Comparison of ENCODE assay signal across 8 mouse cellular contexts in genomic region chr2:164874239-164874769, GRCm38 (mm10). TPM values are rescaled to one million over a fixed set of nuclear protein-coding genes. Genes with fewer than 3 reads are reported as not detected.
DNase-seq lines count a peak whose midpoint lies in the region; ATAC-seq lines count a peak whose summit lies in the region.

No protein-coding gene starts in this region.

- no peak overlapping the region for H3K4me2 ChIP-seq in liver, embryonic 12.5 days
- H3K4me2 ChIP-seq in liver, embryonic 11.5 days = no peak overlapping the region
- H3K4me2 ChIP-seq in heart, embryonic 12.5 days = 0 out of 2 replicates have a peak overlapping the region, but pooled peaks have one; percentile 15
- no peak overlapping the region for H3K4me2 ChIP-seq in kidney, embryonic 15.5 days

- WGBS in liver, embryonic 12.5 days (ENCODE audit: insufficient replicate concordance) = 33% methylated on average over 1 of the region's 1 CpGs
- 35% methylated on average over 1 of the region's 1 CpGs for WGBS in liver, embryonic 11.5 days
- WGBS in heart, embryonic 12.5 days = 5% methylated on average over 1 of the region's 1 CpGs
- 6% methylated on average over 1 of the region's 1 CpGs for WGBS in kidney, embryonic 15.5 days

- H3K36me3 ChIP-seq in liver, embryonic 12.5 days = peaks cover 4% of the 10 kb centered on the region; the same call in 1 of the 2 replicates
- no peaks in the 10 kb centered on the region for H3K36me3 ChIP-seq in liver, embryonic 11.5 days (ENCODE audit: control insufficient read depth, insufficient read depth, low read length)
- peaks cover 6% of the 10 kb centered on the region; the same call in 1 of the 2 replicates for H3K36me3 ChIP-seq in heart, embryonic 12.5 days
- 0 out of 2 replicates have a peak, but pooled peaks cover 3% of the 10 kb centered on the region for H3K36me3 ChIP-seq in kidney, embryonic 15.5 days

- DNase-seq in liver, embryonic 11.5 days (ENCODE audit: low spot score) = no peak
- DNase-seq in ovary, postnatal 14 days (ENCODE audit: low spot score) = no peak
- DNase-seq in frontal cortex, postnatal 14 days (ENCODE audit: low spot score in 2 of 2) = no peak
- no peak for DNase-seq in cerebellum, adult 9-11 months

- no peaks in the 10 kb centered on the region for H3K9me3 ChIP-seq in liver, embryonic 12.5 days (replicated peaks)
- H3K9me3 ChIP-seq in liver, embryonic 11.5 days (ENCODE audit: control insufficient read depth, low read length) = no peaks in the 10 kb centered on the region
- no peaks in the 10 kb centered on the region for H3K9me3 ChIP-seq in heart, embryonic 12.5 days (replicated peaks)
- no peaks in the 10 kb centered on the region for H3K9me3 ChIP-seq in kidney, embryonic 15.5 days (replicated peaks)

- peaks cover 20% of the 10 kb centered on the region for H3K4me1 ChIP-seq in liver, embryonic 12.5 days
- peaks cover 15% of the 10 kb centered on the region for H3K4me1 ChIP-seq in liver, embryonic 11.5 days (replicated peaks; ENCODE audit: control insufficient read depth, insufficient read depth, low read length)
- H3K4me1 ChIP-seq in heart, embryonic 12.5 days (replicated peaks) = peaks cover 29% of the 10 kb centered on the region
- H3K4me1 ChIP-seq in kidney, embryonic 15.5 days = peaks cover 24% of the 10 kb centered on the region

- no peaks in the 10 kb centered on the region for H3K27me3 ChIP-seq in liver, embryonic 12.5 days (replicated peaks)
- H3K27me3 ChIP-seq in liver, embryonic 11.5 days (replicated peaks; ENCODE audit: control insufficient read depth, insufficient read depth, low read length) = no peaks in the 10 kb centered on the region
- H3K27me3 ChIP-seq in heart, embryonic 12.5 days (replicated peaks) = no peaks in the 10 kb centered on the region
- no peaks in the 10 kb centered on the region for H3K27me3 ChIP-seq in kidney, embryonic 15.5 days

- H3K4me3 ChIP-seq in liver, embryonic 12.5 days = no peak overlapping the region
- no peak overlapping the region for H3K4me3 ChIP-seq in liver, embryonic 11.5 days (ENCODE audit: low read depth, low read length)
- no peak overlapping the region for H3K4me3 ChIP-seq in heart, embryonic 12.5 days
- H3K4me3 ChIP-seq in kidney, embryonic 15.5 days (replicated peaks) = no peak overlapping the region

- no peak overlapping the region for H3K27ac ChIP-seq in liver, embryonic 12.5 days
- H3K27ac ChIP-seq in liver, embryonic 11.5 days (ENCODE audit: low read depth, low read length) = no peak overlapping the region
- H3K27ac ChIP-seq in heart, embryonic 12.5 days (ENCODE audit: poor library complexity, severe bottlenecking) = peak overlapping the region; percentile 55
- peak overlapping the region; percentile 92 for H3K27ac ChIP-seq in kidney, embryonic 15.5 days

- H3K9ac ChIP-seq in liver, embryonic 12.5 days = peak overlapping the region; percentile 42; the same call in 1 of the 2 replicates
- no peak overlapping the region for H3K9ac ChIP-seq in liver, embryonic 11.5 days (ENCODE audit: low read depth, low read length)
- H3K9ac ChIP-seq in heart, embryonic 12.5 days = 0 out of 2 replicates have a peak overlapping the region, but pooled peaks have one; percentile 9
- no peak overlapping the region for H3K9ac ChIP-seq in kidney, embryonic 15.5 days

- no peak for ATAC-seq in liver, embryonic 12.5 days
- ATAC-seq in liver, embryonic 11.5 days (replicated peaks; ENCODE audit: low FRiP score) = no peak
- ATAC-seq in heart, embryonic 12.5 days (ENCODE audit: insufficient number of reproducible peaks, low FRiP score) = no peak
- peak; percentile 55 for ATAC-seq in kidney, embryonic 15.5 days (replicated peaks; ENCODE audit: low FRiP score)
- ATAC-seq in monocyte, adult 5-6 weeks (replicated peaks; ENCODE audit: insufficient number of reproducible peaks, low FRiP score, low TSS enrichment, poor library complexity, severe bottlenecking) = 0 out of 2 replicates have a peak, but pooled peaks have one; percentile 23

RNA-seq across cellular contexts. Expression of gene Pcif1, which starts 4.8 kb away (rescaled TPM):
- 48.6 and 51.5 TPM in 2 replicates for polyA plus RNA-seq in liver, embryonic 12.5 days (2016; fragmentation: Nextera tagmentation; extraction: Ambion mirVana)
- polyA plus RNA-seq in liver, embryonic 11.5 days (2014; fragmentation: Nextera tagmentation; extraction: Ambion mirVana) = 63.9 and 67.5 TPM in 2 replicates
- 52.1 and 53.1 TPM in 2 replicates for polyA plus RNA-seq in heart, embryonic 12.5 days (2016; fragmentation: Nextera tagmentation; extraction: Ambion mirVana)
- polyA plus RNA-seq in kidney, embryonic 15.5 days (2015; fragmentation: Nextera tagmentation; extraction: Ambion mirVana) = 73.1 and 81.1 TPM in 2 replicates
- 60.0 to 62.1 TPM (median 60.1 TPM) in 3 replicates for total RNA-seq in monocyte, adult 5-6 weeks (2017)

RNA-seq across cellular contexts. Expression of gene Pltp, which starts 16.8 kb away (rescaled TPM):
- polyA plus RNA-seq in liver, embryonic 12.5 days (2016; fragmentation: Nextera tagmentation; extraction: Ambion mirVana) = 8.4 and 8.7 TPM in 2 replicates
- polyA plus RNA-seq in liver, embryonic 11.5 days (2014; fragmentation: Nextera tagmentation; extraction: Ambion mirVana) = 9.9 and 10.7 TPM in 2 replicates
- polyA plus RNA-seq in heart, embryonic 12.5 days (2016; fragmentation: Nextera tagmentation; extraction: Ambion mirVana) = 9.7 and 9.9 TPM in 2 replicates
- 35.6 and 38.7 TPM in 2 replicates for polyA plus RNA-seq in kidney, embryonic 15.5 days (2015; fragmentation: Nextera tagmentation; extraction: Ambion mirVana)
- total RNA-seq in monocyte, adult 5-6 weeks (2017) = 37.3 to 58.3 TPM (median 46.8 TPM) in 3 replicates

RNA-seq across cellular contexts. Expression of gene Zfp335, which starts 37.3 kb away (rescaled TPM):
- polyA plus RNA-seq in liver, embryonic 12.5 days (2016; fragmentation: Nextera tagmentation; extraction: Ambion mirVana) = 10.5 and 11.2 TPM in 2 replicates
- 15.0 TPM in 2 replicates for polyA plus RNA-seq in liver, embryonic 11.5 days (2014; fragmentation: Nextera tagmentation; extraction: Ambion mirVana)
- polyA plus RNA-seq in heart, embryonic 12.5 days (2016; fragmentation: Nextera tagmentation; extraction: Ambion mirVana) = 11.4 and 12.2 TPM in 2 replicates
- 12.1 and 14.4 TPM in 2 replicates for polyA plus RNA-seq in kidney, embryonic 15.5 days (2015; fragmentation: Nextera tagmentation; extraction: Ambion mirVana)
- 9.1 to 21.0 TPM (median 12.5 TPM) in 3 replicates for total RNA-seq in monocyte, adult 5-6 weeks (2017)

RNA-seq across cellular contexts. Expression of gene Neurl2, which starts 41.0 kb away (rescaled TPM):
- polyA plus RNA-seq in liver, embryonic 12.5 days (2016; fragmentation: Nextera tagmentation; extraction: Ambion mirVana) = 2.1 and 2.2 TPM in 2 replicates
- polyA plus RNA-seq in liver, embryonic 11.5 days (2014; fragmentation: Nextera tagmentation; extraction: Ambion mirVana) = 3.9 and 4.9 TPM in 2 replicates
- 45.0 and 45.5 TPM in 2 replicates for polyA plus RNA-seq in heart, embryonic 12.5 days (2016; fragmentation: Nextera tagmentation; extraction: Ambion mirVana)
- polyA plus RNA-seq in kidney, embryonic 15.5 days (2015; fragmentation: Nextera tagmentation; extraction: Ambion mirVana) = 7.0 and 8.9 TPM in 2 replicates
- 0.97 to 3.0 TPM (median 2.3 TPM) in 3 replicates for total RNA-seq in monocyte, adult 5-6 weeks (2017)

RNA-seq across cellular contexts. Expression of gene Ctsa, which starts 41.6 kb away (rescaled TPM):
- 66.7 and 69.3 TPM in 2 replicates for polyA plus RNA-seq in liver, embryonic 12.5 days (2016; fragmentation: Nextera tagmentation; extraction: Ambion mirVana)
- polyA plus RNA-seq in liver, embryonic 11.5 days (2014; fragmentation: Nextera tagmentation; extraction: Ambion mirVana) = 97.2 and 103 TPM in 2 replicates
- polyA plus RNA-seq in heart, embryonic 12.5 days (2016; fragmentation: Nextera tagmentation; extraction: Ambion mirVana) = 169 and 175 TPM in 2 replicates
- polyA plus RNA-seq in kidney, embryonic 15.5 days (2015; fragmentation: Nextera tagmentation; extraction: Ambion mirVana) = 160 and 170 TPM in 2 replicates
- total RNA-seq in monocyte, adult 5-6 weeks (2017) = 283 to 459 TPM (median 330 TPM) in 3 replicates

Comparison
In these comparisons a context has a peak if more than half of its experiments do, and no peak if none do; other contexts are left out.
1. H3K9ac ChIP-seq: peak in liver, embryonic 12.5 days (single experiment) and heart, embryonic 12.5 days (single experiment); none in liver, embryonic 11.5 days (single experiment) and kidney, embryonic 15.5 days (single experiment).
2. ATAC-seq: peak in kidney, embryonic 15.5 days (single experiment) and monocyte, adult 5-6 weeks (single experiment); none in liver, embryonic 12.5 days (single experiment), liver, embryonic 11.5 days (single experiment) and heart, embryonic 12.5 days (single experiment).
3. H3K27ac ChIP-seq: peak in heart, embryonic 12.5 days (single experiment) and kidney, embryonic 15.5 days (single experiment); none in liver, embryonic 12.5 days (single experiment) and liver, embryonic 11.5 days (single experiment).